Mouse (Mus musculus) neural tube, embryonic 11.5 days (tissue): ENCODE measurements around the gene Commd1. TPM values are rescaled to one million over a fixed set of nuclear protein-coding genes. Genes with fewer than 3 reads are reported as not detected.

Experiments
- ATAC-seq: fragments of 200-750 bp; cut with Nextera tagmentation; 2 replicates; pipeline ENCODE4 v1.8.0; 2017; ENCODE audit warnings: moderate number of reproducible peaks, mild to moderate bottlenecking, moderate TSS enrichment, moderate library complexity; ENCODE audit not compliant: insufficient read depth, low FRiP score, low TSS enrichment
- DNase-seq: peaks from one replicate; pipeline ENCODE4 v3.0.0-alpha.2; 2015; ENCODE audit warnings: low spot score
- H3K27ac ChIP-seq: fragments of 300-500 bp; sonication (generic); 2 replicates; pipeline ENCODE4 v1.5.1; 2014; ENCODE audit warnings: low read depth, mild to moderate bottlenecking, low read length
- H3K27me3 ChIP-seq: fragments of 300-500 bp; sonication (generic); 2 replicates; pipeline ENCODE4 v1.6.1; 2014; ENCODE audit warnings: mild to moderate bottlenecking, low read length, mixed read lengths; ENCODE audit not compliant: control insufficient read depth, insufficient read depth
- H3K36me3 ChIP-seq: fragments of 300-500 bp; sonication (generic); 2 replicates; pipeline ENCODE4 v1.6.1; 2014; ENCODE audit warnings: mild to moderate bottlenecking, low read length, moderate library complexity, mixed read lengths; ENCODE audit not compliant: control insufficient read depth, insufficient read depth
- H3K4me1 ChIP-seq: fragments of 300-500 bp; sonication (generic); 2 replicates; pipeline ENCODE4 v1.6.1; 2014; ENCODE audit warnings: low read length, mixed read lengths; ENCODE audit not compliant: control insufficient read depth, insufficient read depth
- H3K4me2 ChIP-seq: fragments of 300-500 bp; sonication (generic); 2 replicates; pipeline ENCODE4 v1.6.1; 2014; ENCODE audit warnings: low read depth, mild to moderate bottlenecking, moderate library complexity
- H3K4me3 ChIP-seq: fragments of 300-500 bp; sonication (generic); 2 replicates; pipeline ENCODE4 v1.5.1; 2014; ENCODE audit warnings: low read depth, low read length
- H3K9ac ChIP-seq: fragments of 300-500 bp; sonication (generic); 2 replicates; pipeline ENCODE4 v1.6.1; 2014; ENCODE audit warnings: mild to moderate bottlenecking, low read length
- H3K9me3 ChIP-seq: fragments of 300-500 bp; sonication (generic); 2 replicates; pipeline ENCODE4 v1.6.1; 2016; ENCODE audit warnings: low read length; ENCODE audit not compliant: control insufficient read depth
- WGBS: fragments of 180-500 bp; shearing (Covaris S2); extraction: QIAGEN DNeasy Blood & Tissue Kit; methylation state at CpG from one replicate; pipeline ENCODE4 v1.1.7; 2014; 5-methylcytosine and 5-hydroxymethylcytosine counted together
- polyA plus RNA-seq: library from polyadenylated mRNA; unstranded; fragments of >200 nt; fragmentation: Nextera tagmentation; extraction: Ambion mirVana; gene quantifications from 2 replicates; pipeline ENCODE4 v1.2.1, GENCODE M21; 2014

Gene Commd1
- polyA plus RNA-seq, 1 experiment from 2014 or later = 371 TPM

GRCm38 (mm10) chr11:22897642-22898041, 84.5 kb downstream of the Commd1 start:
- no peaks in the 10 kb centered on the region for H3K27me3 ChIP-seq
- 93% methylated on average over 4 of the region's 4 CpGs for WGBS
- H3K4me1 ChIP-seq = no peaks in the 10 kb centered on the region
- H3K9me3 ChIP-seq = no peaks in the 10 kb centered on the region
- no peak overlapping the region for H3K9ac ChIP-seq
- no peak overlapping the region for H3K27ac ChIP-seq
- DNase-seq = no peak
- no peaks in the 10 kb centered on the region; the same call in 1 of the 2 replicates for H3K36me3 ChIP-seq
- no peak for ATAC-seq
- H3K4me2 ChIP-seq = no peak overlapping the region
- H3K4me3 ChIP-seq = no peak overlapping the region

- Histone ChIP-seq H3K36me3 (no peaks in the 10 kb centered on the region; the same call in 1 of the 2 replicates), H3K4me1 (no peaks in the 10 kb centered on the region), H3K4me3 (no peak overlapping the region), H3K4me2 (no peak overlapping the region), H3K9me3 (no peaks in the 10 kb centered on the region), H3K9ac (no peak overlapping the region), H3K27ac (no peak overlapping the region), H3K27me3 (no peaks in the 10 kb centered on the region)
- ATAC-seq (no peak), DNase-seq (no peak)
- WGBS = 90% methylated on average over 4 of the region's 4 CpGs
Observed at GRCm38 (mm10) chr11:22897127-22897526, 85.1 kb downstream of the Commd1 start.

- H3K4me3 ChIP-seq = no peak overlapping the region
- WGBS = 71% methylated on average over 3 of the region's 3 CpGs
- no peak overlapping the region for H3K4me2 ChIP-seq
- H3K4me1 ChIP-seq = no peaks in the 10 kb centered on the region
- H3K9ac ChIP-seq = no peak overlapping the region
- DNase-seq = no peak
- H3K27me3 ChIP-seq = no peaks in the 10 kb centered on the region
- H3K36me3 ChIP-seq = no peaks in the 10 kb centered on the region
- no peaks in the 10 kb centered on the region for H3K9me3 ChIP-seq
- peak; percentile 41 for ATAC-seq
- H3K27ac ChIP-seq = no peak overlapping the region
Observed at GRCm38 (mm10) chr11:22893075-22893474, 89.1 kb downstream of the Commd1 start.

GRCm38 (mm10) chr11:22892466-22892865, 89.7 kb downstream of the Commd1 start:
- no peak overlapping the region for H3K27ac ChIP-seq
- H3K4me2 ChIP-seq = no peak overlapping the region
- H3K4me1 ChIP-seq = no peaks in the 10 kb centered on the region
- WGBS = 82% methylated on average over 6 of the region's 6 CpGs
- DNase-seq (no peak), ATAC-seq (no peak)
- H3K9ac ChIP-seq = no peak overlapping the region
- no peaks in the 10 kb centered on the region for H3K9me3 ChIP-seq
- H3K27me3 ChIP-seq = no peaks in the 10 kb centered on the region
- no peak overlapping the region for H3K4me3 ChIP-seq
- H3K36me3 ChIP-seq = no peaks in the 10 kb centered on the region

GRCm38 (mm10) chr11:22891876-22892275, 90.3 kb downstream of the Commd1 start:
- Histone ChIP-seq H3K27me3 (no peaks in the 10 kb centered on the region), H3K36me3 (no peaks in the 10 kb centered on the region), H3K9me3 (no peaks in the 10 kb centered on the region), H3K27ac (no peak overlapping the region), H3K9ac (no peak overlapping the region), H3K4me3 (no peak overlapping the region), H3K4me1 (no peaks in the 10 kb centered on the region), H3K4me2 (no peak overlapping the region)
- DNase-seq (no peak), ATAC-seq (no peak)
- WGBS = 90% methylated on average over 7 of the region's 7 CpGs

GRCm38 (mm10) chr11:22891242-22891641, 90.9 kb downstream of the Commd1 start:
- Histone ChIP-seq H3K9ac (no peak overlapping the region), H3K36me3 (no peaks in the 10 kb centered on the region), H3K9me3 (no peaks in the 10 kb centered on the region), H3K4me2 (no peak overlapping the region), H3K4me1 (no peaks in the 10 kb centered on the region), H3K27me3 (no peaks in the 10 kb centered on the region), H3K4me3 (no peak overlapping the region), H3K27ac (no peak overlapping the region)
- ATAC-seq (no peak), DNase-seq (no peak)
- 74% methylated on average over 9 of the region's 9 CpGs for WGBS

GRCm38 (mm10) chr11:22889224-22889623, 93.0 kb downstream of the Commd1 start:
- ATAC-seq (no peak), DNase-seq (no peak)
- H3K9me3 ChIP-seq = no peaks in the 10 kb centered on the region
- no peak overlapping the region for H3K9ac ChIP-seq
- H3K4me3 ChIP-seq = no peak overlapping the region
- H3K4me1 ChIP-seq = no peaks in the 10 kb centered on the region
- H3K4me2 ChIP-seq = no peak overlapping the region
- 90% methylated on average over 3 of the region's 3 CpGs for WGBS
- H3K27ac ChIP-seq = no peak overlapping the region
- H3K36me3 ChIP-seq = no peaks in the 10 kb centered on the region
- H3K27me3 ChIP-seq = no peaks in the 10 kb centered on the region

- no peak overlapping the region for H3K4me3 ChIP-seq
- no peaks in the 10 kb centered on the region for H3K9me3 ChIP-seq
- H3K27me3 ChIP-seq = no peaks in the 10 kb centered on the region
- 93% methylated on average over 4 of the region's 4 CpGs for WGBS
- ATAC-seq = no peak
- no peak overlapping the region for H3K27ac ChIP-seq
- H3K9ac ChIP-seq = no peak overlapping the region
- no peaks in the 10 kb centered on the region for H3K4me1 ChIP-seq
- H3K36me3 ChIP-seq = no peaks in the 10 kb centered on the region
- DNase-seq = no peak
- H3K4me2 ChIP-seq = no peak overlapping the region
Observed at GRCm38 (mm10) chr11:22886991-22887390, 95.2 kb downstream of the Commd1 start.

GRCm38 (mm10) chr11:22885350-22885749, 96.8 kb downstream of the Commd1 start:
- Histone ChIP-seq H3K36me3 (no peaks in the 10 kb centered on the region), H3K27ac (no peak overlapping the region), H3K4me2 (no peak overlapping the region), H3K9me3 (no peaks in the 10 kb centered on the region), H3K4me3 (no peak overlapping the region), H3K4me1 (no peaks in the 10 kb centered on the region), H3K9ac (no peak overlapping the region), H3K27me3 (no peaks in the 10 kb centered on the region)
- ATAC-seq (no peak), DNase-seq (no peak)
- 97% methylated on average over 1 of the region's 1 CpGs for WGBS
